Mouse (Mus musculus) liver (tissue): Measurements from ENCODE around the gene Olfr1130.
"Not testable (repeated sequence)": the region's sequence is repeated elsewhere in the genome, so short reads cannot be mapped to it uniquely, and the experiment has no call there.

Experiments used
- DNase-seq: peaks from one replicate; pipeline ENCODE4 v3.0.0-alpha.2; 2020; ENCODE audit warnings: mixed read lengths

Olfr1130 gene

GRCm38 (mm10) chr2:87605912-87606311 lies at the start of gene Olfr1130:
Gene Olfr1130 (plus strand): TSS chr2:87606212.
- DNase-seq = not testable (repeated sequence)

GRCm38 (mm10) chr2:87573602-87574001 lies 32.4 kb upstream of the Olfr1130 start, which contains the start of gene Olfr1129:
Gene Olfr1129 (plus strand): TSS chr2:87573902.
- not testable (repeated sequence) for DNase-seq

GRCm38 (mm10) chr2:87626804-87627203 lies 20.8 kb downstream of the Olfr1130 start, which contains the start of gene Olfr1131:
Gene Olfr1131 (plus strand): TSS chr2:87627104.
- no peak for DNase-seq

GRCm38 (mm10) chr2:87637435-87637834 lies 31.4 kb downstream of the Olfr1130 start, which contains the start of gene Olfr1132:
Gene Olfr1132 (minus strand): TSS chr2:87637535.
- DNase-seq = no peak

GRCm38 (mm10) chr2:87642441-87642840 lies 36.4 kb downstream of the Olfr1130 start:
- DNase-seq = no peak

GRCm38 (mm10) chr2:87647274-87647673 lies 41.3 kb downstream of the Olfr1130 start, which contains the start of gene Olfr1133:
Gene Olfr1133 (minus strand): TSS chr2:87647374.
- DNase-seq = no peak

GRCm38 (mm10) chr2:87658360-87658759 lies 52.3 kb downstream of the Olfr1130 start, which contains the start of gene Olfr1134:
Gene Olfr1134 (minus strand): TSS chr2:87658460.
- no peak for DNase-seq
